Comparison of ENCODE assay signal across 18 mouse cellular contexts in genomic region chr5:35425218-35425617, GRCm38 (mm10). TPM values are rescaled to one million over a fixed set of nuclear protein-coding genes. Genes with fewer than 3 reads are reported as not detected.
A peak's percentile ranks its signal among the peaks of the same experiment; 100 is the strongest.
DNase-seq lines count a peak whose midpoint lies in the region; ATAC-seq lines count a peak whose summit lies in the region.
"Had no signal": no experiment of that assay in that cellular context is flagged by ENCODE, and none has a peak within 500 bp of the region (broad histone marks: within the 10 kb centered on the region; RNA-seq: fewer than 3 reads in every experiment).

No protein-coding gene starts in this region.

- 13% methylated on average over 11 of the region's 11 CpGs for WGBS in kidney, embryonic 16.5 days
- 33% methylated on average over 11 of the region's 11 CpGs for WGBS in liver, embryonic 16.5 days (ENCODE audit: insufficient replicate concordance)

- intact Hi-C loops in heart, postnatal 14 days (cut with DNase I): no loop called here

- H3K4me2 ChIP-seq in kidney, embryonic 16.5 days (replicated peaks; ENCODE audit: low read depth, low read length): no peak overlapping the region
- no peak overlapping the region for H3K4me2 ChIP-seq in liver, embryonic 16.5 days (ENCODE audit: low read depth, low read length)
- H3K4me2 ChIP-seq: neural tube, embryonic 13.5 days had no signal

- H3K9ac ChIP-seq in kidney, embryonic 16.5 days (replicated peaks; ENCODE audit: low read length): no peak overlapping the region
- no peak overlapping the region for H3K9ac ChIP-seq in liver, embryonic 16.5 days (ENCODE audit: low read depth, low read length)
- H3K9ac ChIP-seq: neural tube, embryonic 13.5 days had no signal

- no peaks in the 10 kb centered on the region for H3K4me1 ChIP-seq in kidney, embryonic 16.5 days (ENCODE audit: insufficient read depth, low read length)
- H3K4me1 ChIP-seq in liver, embryonic 16.5 days (ENCODE audit: control insufficient read depth, low read depth, low read length): no peaks in the 10 kb centered on the region; the same call in none of the 2 replicates
- H3K4me1 ChIP-seq: megakaryocyte, embryonic 14.5 days had no signal

- no peak for ATAC-seq in kidney, embryonic 16.5 days (ENCODE audit: low FRiP score, low TSS enrichment)
- ATAC-seq in liver, embryonic 16.5 days (ENCODE audit: low read depth): peak; percentile 79
- ATAC-seq: forebrain, embryonic 16.5 days; intestine, postnatal 0 days had no signal

- H3K4me3 ChIP-seq in kidney, embryonic 16.5 days (ENCODE audit: low read length): no peak overlapping the region
- H3K4me3 ChIP-seq in liver, embryonic 16.5 days (ENCODE audit: low read depth, low read length): no peak overlapping the region
- H3K4me3 ChIP-seq: megakaryocyte, embryonic 14.5 days; neural tube, embryonic 13.5 days had no signal

- no peaks in the 10 kb centered on the region for H3K27me3 ChIP-seq in kidney, embryonic 16.5 days (ENCODE audit: insufficient read depth, low read length)
- H3K27me3 ChIP-seq in liver, embryonic 16.5 days (ENCODE audit: control insufficient read depth, insufficient read depth, low read depth, low read length): no peaks in the 10 kb centered on the region

- no peaks in the 10 kb centered on the region for H3K36me3 ChIP-seq in kidney, embryonic 16.5 days (ENCODE audit: insufficient read depth, low read length)
- no peaks in the 10 kb centered on the region for H3K36me3 ChIP-seq in liver, embryonic 16.5 days (ENCODE audit: control insufficient read depth, insufficient read depth)
- H3K36me3 ChIP-seq: neural tube, embryonic 13.5 days had no signal

- no peak overlapping the region for H3K27ac ChIP-seq in kidney, embryonic 16.5 days (ENCODE audit: low read length)
- no peak overlapping the region for H3K27ac ChIP-seq in liver, embryonic 16.5 days (ENCODE audit: low read length)
- H3K27ac ChIP-seq: neural tube, embryonic 13.5 days had no signal

- DNase-seq in kidney, adult 18-20 months: peak; percentile 45
- peak; percentile 54 for DNase-seq in embryo, embryonic 11 days
- DNase-seq in kidney, postnatal 10 days: peak; percentile 40
- no peak for DNase-seq in gastrocnemius, adult 8-10 months (ENCODE audit: low spot score in 2 of 2)
- no peak for DNase-seq in layer of hippocampus, adult 9-10 months (ENCODE audit: low spot score)
- DNase-seq in heart, postnatal 14 days: no peak
- DNase-seq: lung, adult 18-20 months; right cerebral cortex, postnatal 4 days had no signal

- H3K9me3 ChIP-seq in kidney, embryonic 16.5 days (ENCODE audit: low read length): no peaks in the 10 kb centered on the region
- H3K9me3 ChIP-seq in liver, embryonic 16.5 days (replicated peaks; ENCODE audit: control insufficient read depth, low read length): no peaks in the 10 kb centered on the region
- H3K9me3 ChIP-seq: megakaryocyte, embryonic 14.5 days; neural tube, embryonic 13.5 days had no signal

RNA-seq across cellular contexts. Expression of gene Hmx1, which starts 36.3 kb away (rescaled TPM):
- 0.19 TPM in 1 of 2 replicates, not detected in the other for polyA plus RNA-seq in kidney, embryonic 16.5 days (2015; fragmentation: Nextera tagmentation; extraction: Ambion mirVana)
- polyA plus RNA-seq in liver, embryonic 16.5 days (2015; fragmentation: Nextera tagmentation; extraction: Ambion mirVana): not detected in 2 replicates
- not detected for total RNA-seq in gastrocnemius, adult 8-10 months (2022)
- not detected for total RNA-seq in heart, postnatal 14 days (2021)
- total RNA-seq: heart, postnatal 25 days; left cerebral cortex, adult 8-10 months had no signal
- polyA plus RNA-seq: cortical plate, adult 2 months; forebrain, embryonic 16.5 days; gonadal fat pad, adult 2 months; intestine, postnatal 0 days had no signal

Comparison
In these comparisons a context has a peak if more than half of its experiments do, and no peak if none do; other contexts are left out.
1. DNase-seq: peak in kidney, adult 18-20 months (single experiment), embryo, embryonic 11 days (single experiment) and kidney, postnatal 10 days (single experiment); none in gastrocnemius, adult 8-10 months (0 of 2), layer of hippocampus, adult 9-10 months (single experiment) and heart, postnatal 14 days (0 of 2).